Mouse (Mus musculus): ENCODE data around the gene 5730409E04Rik. TPM values are rescaled to one million over a fixed set of nuclear protein-coding genes. Genes with fewer than 3 reads are reported as not detected.

Gene 5730409E04Rik
- polyA plus RNA-seq (2012; rRNA removed) = 50.9 and 53.0 TPM in 2 replicates

DNA sequence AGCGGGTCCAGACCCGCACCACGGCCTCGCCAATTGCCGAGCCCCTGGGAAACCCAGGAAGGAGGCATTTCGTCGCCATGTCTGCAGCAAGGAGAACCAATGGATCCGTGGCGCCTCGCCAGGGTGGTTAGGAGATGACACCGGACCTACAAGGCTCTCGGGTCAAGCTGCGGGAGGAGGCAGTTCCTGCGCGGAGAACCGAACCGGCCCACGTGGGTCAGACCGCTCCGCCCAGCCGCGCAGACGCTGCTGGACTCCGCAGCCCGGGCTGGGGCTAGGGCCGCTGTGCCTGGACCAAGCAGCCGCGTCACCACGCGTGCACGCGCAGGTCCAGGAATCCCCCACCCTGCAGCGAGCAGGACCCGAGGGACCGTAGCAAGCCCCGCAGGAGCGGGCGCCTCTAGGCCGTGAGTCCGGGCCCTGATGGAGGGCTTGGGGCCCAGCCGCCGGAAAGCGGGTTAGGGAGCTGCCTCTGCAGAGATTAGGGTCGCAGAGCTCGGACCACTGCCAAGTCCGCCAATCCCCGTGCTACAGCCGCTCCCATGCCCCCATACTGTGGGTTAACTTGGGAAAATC is at the start of gene 5730409E04Rik:
TSS of gene 5730409E04Rik (plus strand) at position 213 of the 576 bp plus-strand sequence.
- DNase-seq (ENCODE audit: extremely low spot score in 1 of 2, low spot score in 1 of 2) = peak; percentile 81 to 83

DNA sequence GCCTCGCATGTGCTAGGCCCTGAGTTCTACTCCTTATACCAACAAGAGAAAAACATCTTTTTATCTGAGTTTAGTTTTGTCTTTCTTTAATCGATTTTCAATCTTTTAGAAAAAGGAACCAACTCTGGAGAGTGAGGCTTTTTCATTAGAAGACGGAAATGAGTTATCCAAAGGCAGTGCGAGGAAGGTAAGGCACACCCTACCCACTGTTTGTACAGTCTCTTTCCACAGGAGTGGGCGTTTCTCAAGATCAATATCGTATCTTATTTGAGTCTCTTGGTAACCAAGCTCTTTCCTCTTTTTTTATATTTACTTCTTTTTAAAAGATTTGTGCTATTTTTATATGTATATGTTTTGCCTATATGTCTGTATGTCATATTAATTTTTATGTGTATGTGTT is 45.8 kb upstream of the 5730409E04Rik start:
- DNase-seq (ENCODE audit: extremely low spot score in 1 of 2, low spot score in 1 of 2) = no peak

DNA sequence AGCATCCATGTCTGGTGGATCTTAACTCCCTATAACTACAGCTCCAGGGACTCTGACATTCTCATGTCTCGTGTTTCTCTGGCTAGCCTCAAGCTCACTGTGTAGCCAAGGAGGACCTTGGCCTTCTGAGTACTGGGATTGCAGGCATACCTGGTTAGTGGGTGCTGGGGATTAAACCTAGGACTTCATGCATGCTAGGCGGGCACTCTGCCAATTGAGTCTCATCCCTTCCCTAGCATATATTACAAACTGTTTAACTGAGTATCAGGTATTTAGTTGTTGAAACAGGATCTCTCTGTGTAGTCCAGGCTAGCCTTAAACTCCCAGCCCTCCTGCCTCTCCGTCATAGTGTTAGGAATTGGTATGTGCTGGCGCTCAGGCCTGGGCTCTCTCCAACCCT is 42.4 kb upstream of the 5730409E04Rik start:
- no peak for DNase-seq (ENCODE audit: extremely low spot score in 1 of 2, low spot score in 1 of 2)

DNA sequence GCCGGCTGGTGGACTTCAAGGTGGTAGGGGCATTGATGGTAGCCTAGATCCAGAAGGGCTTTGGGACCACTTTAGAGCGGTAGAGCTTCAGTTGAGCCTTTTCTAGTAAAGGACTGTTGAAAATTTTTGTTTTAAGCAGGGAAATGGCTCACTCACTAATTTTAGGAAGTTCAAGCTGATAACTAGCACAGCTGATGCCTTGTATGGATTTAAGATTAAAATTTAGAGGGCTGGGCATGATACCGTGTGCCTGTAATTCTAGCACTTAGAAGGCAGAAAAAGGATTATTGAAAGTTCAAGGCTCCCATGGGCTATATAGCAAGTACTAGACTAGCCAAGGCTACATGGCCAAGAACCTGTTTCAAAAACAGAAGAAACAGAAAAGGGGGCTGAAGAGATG is 39.8 kb upstream of the 5730409E04Rik start:
- no peak for DNase-seq (ENCODE audit: extremely low spot score in 1 of 2, low spot score in 1 of 2)

DNA sequence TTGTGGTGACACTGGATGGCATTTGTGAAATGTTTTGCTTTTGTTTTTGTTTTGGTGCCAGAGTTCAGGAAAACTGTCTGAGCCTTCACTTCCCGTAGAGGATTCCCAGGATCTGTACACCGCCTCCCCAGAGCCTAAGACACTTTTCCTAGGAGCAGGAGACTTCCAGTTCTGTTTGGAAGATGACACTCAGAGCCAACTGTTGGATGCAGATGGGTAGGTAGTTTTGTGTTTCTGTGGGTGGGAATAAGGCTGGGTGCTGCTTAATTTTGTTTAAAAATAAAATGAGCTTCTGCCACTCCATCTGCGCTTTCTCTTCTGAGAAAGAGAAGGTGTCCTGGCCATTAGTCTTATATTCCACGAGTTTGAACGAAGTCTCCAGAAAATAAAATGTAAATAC is 33.3 kb upstream of the 5730409E04Rik start:
- peak in 1 of 2 experiments; percentile 51 for DNase-seq (ENCODE audit: extremely low spot score in 1 of 2, low spot score in 1 of 2)

DNA sequence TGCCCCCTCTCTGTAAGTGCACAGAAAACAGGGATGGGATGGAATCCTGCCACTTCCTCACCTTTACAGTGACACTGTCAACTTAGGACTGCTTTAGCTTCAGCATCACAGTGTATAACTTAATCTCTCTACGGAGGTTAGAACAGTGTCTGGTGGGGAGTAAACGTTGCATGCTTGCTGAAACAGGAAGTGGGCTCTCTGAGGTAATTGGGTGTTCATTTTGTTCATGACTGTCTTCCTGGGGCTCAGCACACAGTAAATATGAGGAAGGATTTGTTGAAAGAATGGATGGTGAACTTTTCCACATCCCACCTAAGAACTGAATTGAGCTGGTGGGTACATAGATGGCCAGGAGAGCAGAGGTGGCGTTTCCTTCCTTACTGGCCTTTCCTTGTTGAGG is 31.7 kb upstream of the 5730409E04Rik start:
- no peak for DNase-seq (ENCODE audit: extremely low spot score in 1 of 2, low spot score in 1 of 2)

DNA sequence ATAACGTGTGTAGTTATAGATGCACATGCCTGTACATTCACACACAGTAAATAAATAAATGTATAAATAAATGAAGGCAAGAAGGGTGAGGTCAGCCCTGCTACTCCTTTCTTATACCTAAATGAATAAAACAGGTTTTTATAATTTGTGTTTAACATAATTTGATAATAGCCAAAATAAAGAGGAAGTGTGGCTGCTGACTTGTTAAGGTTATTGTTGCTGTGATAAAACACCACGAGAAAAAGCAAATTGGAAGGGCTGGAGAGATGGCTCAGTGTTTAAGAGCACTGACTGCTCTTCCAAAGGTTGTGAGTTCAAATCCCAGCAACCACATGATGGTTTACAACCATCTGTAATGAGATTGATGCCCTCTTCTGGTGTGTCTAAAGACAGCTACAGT is 30.5 kb upstream of the 5730409E04Rik start:
- DNase-seq (ENCODE audit: extremely low spot score in 1 of 2, low spot score in 1 of 2) = no peak

DNA sequence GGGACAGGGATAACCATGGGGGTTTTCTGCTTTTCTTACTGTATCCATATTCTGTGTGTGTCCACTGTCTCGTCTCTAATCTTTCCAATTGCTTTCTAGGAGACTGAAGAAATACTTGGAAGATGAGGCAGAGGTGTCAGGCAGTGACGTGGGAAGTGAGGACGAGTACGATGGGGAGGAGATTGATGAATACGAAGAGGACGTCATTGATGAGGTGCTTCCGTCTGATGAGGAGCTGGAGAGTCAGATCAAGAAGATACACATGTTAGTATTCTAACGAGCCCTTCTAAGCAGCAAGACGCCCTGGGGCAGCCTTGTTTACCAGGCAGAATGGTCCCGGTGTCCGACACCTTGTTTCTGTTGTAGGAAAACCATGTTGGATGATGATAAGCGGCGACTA is 23.9 kb upstream of the 5730409E04Rik start:
- DNase-seq (ENCODE audit: extremely low spot score in 1 of 2, low spot score in 1 of 2) = no peak

DNA sequence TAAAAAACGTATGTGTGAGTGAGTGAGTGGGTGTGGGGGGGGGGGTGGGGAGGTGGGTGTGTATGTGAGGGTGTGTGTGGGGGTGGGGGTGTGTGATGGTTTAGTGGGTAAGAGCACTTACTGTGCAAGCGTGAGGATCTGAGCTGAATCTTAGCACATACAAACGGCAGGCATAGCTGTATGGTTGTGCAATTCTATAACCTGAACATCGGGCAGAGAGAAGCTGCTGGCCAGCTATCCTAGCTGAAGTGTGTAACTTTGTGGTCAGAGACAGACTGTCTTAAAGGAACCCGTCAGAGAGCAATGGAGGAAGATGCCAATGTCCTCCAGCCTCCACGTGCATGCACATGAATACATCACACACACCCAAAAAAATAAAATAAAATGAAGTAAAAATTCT is 17.6 kb upstream of the 5730409E04Rik start:
- DNase-seq (ENCODE audit: extremely low spot score in 1 of 2, low spot score in 1 of 2) = no peak

DNA sequence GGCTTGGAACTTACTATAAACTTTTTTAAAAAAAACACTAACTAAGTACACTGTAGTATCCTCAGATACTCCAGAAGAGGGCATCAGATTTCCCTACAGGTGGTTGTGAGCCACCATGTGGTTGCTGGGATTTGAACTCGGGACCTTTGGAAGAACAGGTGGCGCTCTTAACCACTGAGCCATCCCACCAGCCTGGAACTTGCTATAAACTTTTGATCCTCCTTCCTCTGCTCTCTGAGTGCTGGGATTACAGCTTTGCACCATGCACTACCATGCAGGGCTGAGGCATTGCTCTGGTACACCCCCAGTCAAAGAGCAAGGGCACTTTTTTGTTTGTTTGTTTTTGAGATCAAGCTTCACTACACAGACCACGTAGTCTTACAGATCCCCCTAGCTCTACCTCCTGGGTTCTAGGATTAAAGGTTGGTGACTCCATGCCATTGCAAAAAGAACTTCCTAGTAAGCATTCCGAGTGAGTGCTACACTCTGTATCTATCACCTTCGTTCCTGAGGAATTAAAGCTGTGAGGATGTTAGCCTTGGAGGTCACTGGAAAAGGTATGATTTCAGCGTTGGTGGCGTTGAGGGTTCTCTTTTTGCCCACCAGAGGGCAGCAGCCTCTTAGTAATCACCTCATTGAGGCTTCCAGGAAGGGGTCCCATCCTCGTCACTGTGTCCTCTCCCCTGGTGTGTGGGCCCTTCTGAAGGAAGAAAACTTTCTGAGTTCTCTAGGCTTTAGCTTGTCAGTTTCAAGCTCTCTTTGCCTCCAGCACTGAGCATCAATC is 9.5 kb upstream of the 5730409E04Rik start:
- DNase-seq (ENCODE audit: extremely low spot score in 1 of 2, low spot score in 1 of 2) = peak in 1 of 2 experiments; percentile 77

DNA sequence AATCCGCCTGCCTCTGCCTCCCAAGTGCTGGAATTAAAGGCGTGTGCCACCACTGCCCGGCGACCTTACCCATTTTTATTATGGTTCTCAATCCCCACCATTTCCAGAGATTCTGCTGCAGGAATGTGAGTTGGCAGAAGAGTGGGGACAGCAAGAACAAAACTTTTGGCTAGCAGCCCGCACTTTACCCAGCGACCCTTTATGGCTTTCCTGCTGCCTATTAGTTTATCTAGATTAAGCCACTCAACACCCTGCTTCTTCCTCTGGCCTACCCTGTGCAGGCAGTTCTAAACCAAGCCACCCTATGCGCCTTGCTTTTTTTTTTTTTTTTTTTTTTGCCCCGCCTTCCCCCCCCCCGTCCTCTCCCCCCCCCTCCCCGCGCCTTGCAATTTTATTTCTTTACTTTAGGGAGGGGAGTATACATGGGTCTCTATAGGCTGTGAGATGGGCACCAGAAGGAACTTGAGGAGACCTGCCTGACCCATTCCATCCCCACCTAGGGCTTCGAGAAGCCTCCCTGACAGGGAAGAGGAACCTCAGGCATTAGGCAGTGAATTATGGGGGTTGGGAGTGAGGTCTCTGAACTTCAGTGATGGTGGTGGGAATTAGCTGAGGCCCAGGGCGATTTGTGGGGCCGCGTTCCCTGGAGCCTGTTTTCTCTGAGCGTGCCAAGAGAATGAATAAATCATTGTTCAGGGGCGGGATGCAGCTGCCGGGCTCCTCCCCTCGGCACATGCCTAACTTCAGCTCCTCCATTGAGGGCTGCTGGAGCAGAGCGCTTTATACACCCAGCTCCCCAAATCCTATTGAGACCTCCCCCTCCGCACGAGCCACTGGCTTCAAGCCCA is 7.8 kb upstream of the 5730409E04Rik start:
- DNase-seq (ENCODE audit: extremely low spot score in 1 of 2, low spot score in 1 of 2) = peak; percentile 4 to 27

DNA sequence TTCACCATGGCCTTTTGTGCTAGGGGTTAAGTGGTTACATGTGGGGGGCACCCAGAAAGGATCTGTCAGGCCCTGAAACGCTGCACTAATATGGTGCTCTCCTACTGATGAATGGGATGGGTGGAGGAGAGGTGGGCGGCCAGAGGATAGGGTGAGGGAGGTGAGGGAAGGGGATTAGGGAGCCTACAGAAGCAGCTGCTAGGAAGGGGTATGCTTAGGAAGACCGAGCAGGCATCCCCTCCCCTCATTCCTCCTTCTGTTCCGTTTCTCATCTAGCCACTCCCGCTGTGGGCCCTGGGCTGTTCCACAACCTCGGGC is 7.2 kb upstream of the 5730409E04Rik start:
- no peak for DNase-seq (ENCODE audit: extremely low spot score in 1 of 2, low spot score in 1 of 2)

DNA sequence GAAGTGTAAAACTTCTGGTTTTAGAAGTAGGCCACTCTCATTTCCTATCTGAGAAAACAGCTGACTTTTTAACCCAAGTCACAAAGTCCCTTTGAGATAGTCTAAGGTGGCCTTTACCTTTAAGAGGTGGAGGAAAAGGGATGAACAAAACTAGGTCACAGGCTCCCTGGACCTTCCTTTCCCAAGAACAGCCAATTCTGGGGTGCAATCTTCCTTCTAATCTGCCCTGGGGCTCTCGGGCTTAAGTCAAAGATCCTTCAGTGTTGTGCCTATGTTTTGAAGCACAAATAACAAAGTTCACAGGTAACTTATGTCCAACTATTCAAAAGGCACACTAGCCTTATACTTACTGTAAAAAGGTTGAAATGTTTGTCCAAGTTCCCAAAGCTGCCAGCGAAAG is 5.5 kb upstream of the 5730409E04Rik start:
- DNase-seq (ENCODE audit: extremely low spot score in 1 of 2, low spot score in 1 of 2) = no peak

DNA sequence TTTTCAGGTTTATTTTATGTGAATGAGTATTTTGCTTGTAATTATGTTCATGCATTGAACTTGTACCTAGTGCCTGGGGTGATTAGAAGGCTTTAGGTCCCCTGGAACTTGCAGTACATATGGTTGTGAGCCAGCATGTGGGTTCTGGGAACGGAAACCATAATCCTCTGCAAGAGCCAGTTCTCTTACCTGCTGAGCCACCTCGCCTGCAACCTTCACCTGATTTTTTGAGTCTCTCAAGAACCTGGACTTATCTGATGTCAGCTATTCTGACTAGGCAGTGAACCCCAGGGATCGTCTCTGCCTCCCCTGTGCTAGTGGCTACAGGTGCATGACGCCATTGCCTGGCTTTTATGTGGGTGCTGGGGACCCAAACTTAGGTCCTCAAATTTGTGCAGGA is 3.9 kb upstream of the 5730409E04Rik start:
- DNase-seq (ENCODE audit: extremely low spot score in 1 of 2, low spot score in 1 of 2) = no peak

DNA sequence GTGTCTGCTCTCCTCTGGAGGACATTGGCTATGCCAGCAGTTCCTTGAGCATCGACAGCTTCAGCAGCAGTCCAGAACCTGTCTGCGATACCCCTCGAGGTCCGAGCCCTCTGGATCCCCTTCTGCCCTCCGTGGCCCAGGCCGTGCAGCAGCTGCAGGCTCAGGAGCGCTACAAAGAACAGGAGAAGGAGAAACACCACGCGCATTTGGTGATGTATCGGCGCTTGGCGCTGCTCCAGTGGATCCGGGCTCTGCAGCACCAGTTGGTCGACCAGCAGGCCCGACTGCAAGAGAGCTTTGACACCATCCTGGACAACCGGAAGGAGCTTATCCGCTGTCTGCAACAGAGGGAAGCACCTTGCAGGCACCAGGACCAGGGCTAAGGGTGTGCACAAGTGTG is 2.4 kb downstream of the 5730409E04Rik start:
- DNase-seq (ENCODE audit: extremely low spot score in 1 of 2, low spot score in 1 of 2) = no peak

DNA sequence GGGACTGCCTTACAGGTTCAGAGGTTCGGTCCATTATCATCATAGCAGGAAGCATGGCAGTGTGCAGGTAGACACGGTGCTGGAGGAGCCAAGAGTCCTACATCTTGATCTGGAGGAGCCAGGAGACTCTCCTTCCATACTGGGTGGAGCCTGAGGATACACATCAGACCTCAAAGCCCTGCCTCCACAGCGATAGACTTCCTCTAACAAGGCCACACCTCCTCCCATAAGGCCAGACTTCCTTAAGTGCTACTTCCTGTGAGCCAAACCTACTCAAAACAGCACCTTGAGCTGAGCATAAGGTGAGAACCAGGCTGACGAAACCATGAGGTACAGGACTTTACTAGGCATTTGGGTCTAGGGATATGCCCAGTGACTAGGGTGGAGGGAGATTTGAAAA is 6.7 kb downstream of the 5730409E04Rik start:
- no peak for DNase-seq (ENCODE audit: extremely low spot score in 1 of 2, low spot score in 1 of 2)

DNA sequence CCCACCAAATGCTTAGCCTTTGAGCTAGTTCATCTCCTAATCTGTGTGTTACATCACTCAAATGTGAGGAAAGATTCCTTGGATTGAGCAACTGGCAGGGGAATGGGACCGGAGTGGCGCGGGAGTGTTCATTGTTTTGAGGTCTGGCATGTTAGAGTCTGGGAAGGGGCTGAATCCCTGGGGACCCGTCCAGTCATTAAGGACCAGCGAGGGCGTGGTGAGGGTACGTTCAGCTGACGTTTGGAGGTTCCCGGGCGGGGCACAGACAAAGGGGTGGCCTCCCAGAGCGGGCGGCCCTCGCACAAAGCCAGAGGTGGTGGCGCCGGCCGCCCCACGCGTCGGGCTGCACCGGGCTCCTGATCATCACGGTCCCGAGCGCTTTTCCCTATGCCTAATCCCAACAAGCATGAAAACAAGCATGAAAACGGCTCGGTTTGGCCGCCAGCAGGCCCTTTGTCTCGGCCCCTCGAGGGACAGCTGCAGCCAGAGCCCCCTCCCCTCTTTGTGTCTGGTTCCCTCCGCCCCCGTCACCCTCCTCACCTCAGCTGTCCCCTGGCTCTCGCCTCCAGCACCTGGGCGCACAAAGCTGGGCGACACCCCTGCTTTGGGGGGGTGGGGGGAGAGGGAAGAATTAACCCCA is 10.2 kb downstream of the 5730409E04Rik start:
- no peak for DNase-seq (ENCODE audit: extremely low spot score in 1 of 2, low spot score in 1 of 2)

DNA sequence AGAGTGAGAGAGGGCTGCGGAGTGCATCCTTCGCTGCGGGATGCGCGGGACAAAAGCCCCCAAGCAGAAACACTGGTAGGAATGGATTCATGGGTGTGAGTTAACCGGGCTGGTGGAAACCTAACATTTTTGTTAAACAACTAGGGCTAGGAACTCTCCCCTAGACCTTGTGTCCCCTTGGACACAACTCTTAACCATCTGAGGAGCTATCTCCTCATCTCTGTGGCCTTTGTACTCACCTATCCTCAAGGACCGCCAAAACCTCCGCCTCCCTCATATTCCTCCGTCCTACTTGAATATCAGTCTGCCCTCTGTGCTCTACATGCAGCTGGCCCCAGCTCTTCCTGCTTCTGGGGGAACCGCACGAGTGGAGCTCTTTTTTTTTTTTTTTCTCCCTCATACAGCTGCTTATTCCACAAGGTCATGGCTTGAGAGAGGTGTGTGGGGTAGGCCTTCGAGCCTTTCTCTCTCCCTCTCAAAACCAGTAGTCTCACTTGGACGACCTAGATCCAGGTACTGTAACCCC is 10.8 kb downstream of the 5730409E04Rik start:
- DNase-seq (ENCODE audit: extremely low spot score in 1 of 2, low spot score in 1 of 2) = no peak

DNA sequence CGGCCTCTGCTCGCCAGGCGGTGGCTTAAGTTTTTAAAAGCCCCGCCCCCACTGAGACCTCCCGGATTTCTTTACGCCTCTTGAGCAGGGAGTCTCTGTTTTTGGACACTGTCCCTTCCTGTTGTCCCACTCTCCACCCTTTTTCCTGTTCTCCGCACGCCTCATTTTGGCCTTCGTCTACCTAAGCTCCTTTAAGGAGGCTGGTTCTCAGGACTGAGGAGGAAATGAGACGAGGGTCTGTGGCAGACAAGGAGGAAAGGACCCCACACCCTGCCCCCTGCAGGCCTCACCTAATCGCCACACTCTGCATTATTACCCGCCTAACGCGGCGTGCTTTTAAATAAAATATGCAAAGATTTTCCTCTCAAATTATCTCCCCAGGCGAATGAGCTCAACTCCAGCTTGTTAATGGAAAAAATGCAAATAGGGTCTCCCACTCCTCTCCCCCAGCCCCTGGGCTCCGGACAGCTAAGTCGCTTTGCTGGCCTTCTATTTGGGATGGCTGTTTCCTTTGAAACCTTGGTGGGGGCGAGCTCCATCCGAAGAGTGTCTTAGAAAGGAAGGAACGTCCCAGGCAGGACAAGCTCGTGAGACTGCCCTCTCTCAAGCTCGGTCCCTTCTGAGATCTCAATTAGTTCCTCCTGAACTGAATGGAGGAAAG is 17.5 kb downstream of the 5730409E04Rik start:
- DNase-seq (ENCODE audit: extremely low spot score in 1 of 2, low spot score in 1 of 2) = no peak

DNA sequence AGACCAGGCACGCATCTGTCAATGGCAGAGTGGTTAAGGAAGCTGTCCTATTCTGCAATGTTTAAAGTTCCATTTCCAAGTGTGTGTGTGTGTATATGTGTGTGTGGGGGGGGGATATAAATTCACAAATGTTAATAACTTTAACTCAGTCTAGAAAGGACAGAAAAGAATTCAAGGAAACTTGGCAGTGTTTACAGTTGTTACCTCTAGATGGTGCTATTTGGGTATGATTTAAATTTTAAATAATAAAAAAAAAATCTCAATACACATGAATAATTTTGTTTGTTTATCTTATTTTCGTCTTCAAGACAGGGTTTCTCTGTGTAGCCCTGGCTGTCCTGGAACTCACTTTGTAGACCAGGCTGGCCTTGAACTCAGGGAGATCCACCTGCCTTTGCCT is 22.3 kb downstream of the 5730409E04Rik start:
- no peak for DNase-seq (ENCODE audit: extremely low spot score in 1 of 2, low spot score in 1 of 2)
